Mouse (Mus musculus) lung, adult 2 months (tissue): Measurements from ENCODE around the gene Zfp444.
"Not testable (repeated sequence)": the region's sequence is repeated elsewhere in the genome, so short reads cannot be mapped to it uniquely, and the experiment has no call there.

Source experiments
- CTCF ChIP-seq: fragments of 200-500 bp; IDR thresholded peaks from 2 replicates; pipeline ENCODE4 v1.5.1; 2011; ENCODE audit warnings: mild to moderate bottlenecking, low read length, control low read depth; ENCODE audit not compliant: insufficient read depth
- POLR2A ChIP-seq: fragments of 200-500 bp; IDR thresholded peaks from 2 replicates; pipeline ENCODE4 v1.6.1; 2011; ENCODE audit warnings: low read depth, mild to moderate bottlenecking, control low read depth, low read length, borderline replicate concordance; ENCODE audit errors: extremely low read depth

GRCm38 (mm10) chr7:6214691-6215090 lies 42.7 kb downstream of the Zfp444 start:
- not testable (repeated sequence) for TF ChIP-seq POLR2A, CTCF
